Mouse (Mus musculus): ENCODE data around the gene D5Ertd579e.

The D5Ertd579e gene

GRCm38 (mm10) chr5:36695461-36696231, at the start of gene D5Ertd579e:
Gene D5Ertd579e (minus strand): TSS chr5:36696024.
- peak; percentile 94 to 96 for DNase-seq (ENCODE audit: low spot score in 2 of 2)

- DNase-seq (ENCODE audit: low spot score in 2 of 2), result peak; percentile 86 to 87
These were observed 46.5 kb upstream of the D5Ertd579e start for GRCm38 (mm10) chr5:36742126-36742848.

- peak in 1 of 2 experiments; percentile 50 for DNase-seq (ENCODE audit: low spot score in 2 of 2)
These were observed 44.0 kb upstream of the D5Ertd579e start for GRCm38 (mm10) chr5:36739829-36740228.

GRCm38 (mm10) chr5:36738799-36739615, 43.2 kb upstream of the D5Ertd579e start:
- DNase-seq (ENCODE audit: low spot score in 2 of 2), result peak; percentile 52 to 64

GRCm38 (mm10) chr5:36737765-36738164, 41.9 kb upstream of the D5Ertd579e start:
- DNase-seq (ENCODE audit: low spot score in 2 of 2), result no peak

- DNase-seq (ENCODE audit: low spot score in 2 of 2), result no peak
These were observed 40.2 kb upstream of the D5Ertd579e start for GRCm38 (mm10) chr5:36736009-36736408.

- no peak for DNase-seq (ENCODE audit: low spot score in 2 of 2)
These were observed 39.3 kb upstream of the D5Ertd579e start for GRCm38 (mm10) chr5:36735106-36735505.

GRCm38 (mm10) chr5:36733405-36733804, 37.6 kb upstream of the D5Ertd579e start:
- DNase-seq (ENCODE audit: low spot score in 2 of 2), result no peak

GRCm38 (mm10) chr5:36731901-36732652, 36.3 kb upstream of the D5Ertd579e start:
- no peak for DNase-seq (ENCODE audit: low spot score in 2 of 2)

- no peak for DNase-seq (ENCODE audit: low spot score in 2 of 2)
These were observed 34.9 kb upstream of the D5Ertd579e start for GRCm38 (mm10) chr5:36730689-36731088.

GRCm38 (mm10) chr5:36729923-36730322, 34.1 kb upstream of the D5Ertd579e start:
- DNase-seq (ENCODE audit: low spot score in 2 of 2), result no peak

GRCm38 (mm10) chr5:36729086-36729473, 33.3 kb upstream of the D5Ertd579e start:
- no peak for DNase-seq (ENCODE audit: low spot score in 2 of 2)

- DNase-seq (ENCODE audit: low spot score in 2 of 2), result no peak
These were observed 32.7 kb upstream of the D5Ertd579e start for GRCm38 (mm10) chr5:36728403-36729085.

- no peak for DNase-seq (ENCODE audit: low spot score in 2 of 2)
These were observed 32.0 kb upstream of the D5Ertd579e start for GRCm38 (mm10) chr5:36727776-36728175.

GRCm38 (mm10) chr5:36727136-36727535, 31.3 kb upstream of the D5Ertd579e start:
- no peak for DNase-seq (ENCODE audit: low spot score in 2 of 2)

- DNase-seq (ENCODE audit: low spot score in 2 of 2), result no peak
These were observed 30.6 kb upstream of the D5Ertd579e start for GRCm38 (mm10) chr5:36726387-36726801.

GRCm38 (mm10) chr5:36725861-36726260, 30.0 kb upstream of the D5Ertd579e start:
- DNase-seq (ENCODE audit: low spot score in 2 of 2), result no peak

GRCm38 (mm10) chr5:36724274-36724673, 28.4 kb upstream of the D5Ertd579e start:
- DNase-seq (ENCODE audit: low spot score in 2 of 2), result no peak

GRCm38 (mm10) chr5:36723356-36723755, 27.5 kb upstream of the D5Ertd579e start:
- no peak for DNase-seq (ENCODE audit: low spot score in 2 of 2)

- DNase-seq (ENCODE audit: low spot score in 2 of 2), result no peak
These were observed 26.6 kb upstream of the D5Ertd579e start for GRCm38 (mm10) chr5:36722415-36722856.
